Mouse (Mus musculus) naive thymus-derived CD4-positive, alpha-beta T cell, adult 5 months (primary cell): ENCODE measurements around the gene Lonrf3. TPM values are rescaled to one million over a fixed set of nuclear protein-coding genes. Genes with fewer than 3 reads are reported as not detected.

ENCODE experiments used
- polyA plus RNA-seq: library from polyadenylated mRNA; unstranded; fragments of 100-300 nt; shearing (Covaris generic); gene quantifications from one replicate; pipeline ENCODE4 v1.2.1, GENCODE M21; 2017

Gene Lonrf3
- 0.31 TPM for polyA plus RNA-seq

GRCm38 (mm10) chrX:36328271-36329039 is at the start of gene Lonrf3:
Gene Lonrf3 (plus strand): TSS chrX:36328353.

DNA sequence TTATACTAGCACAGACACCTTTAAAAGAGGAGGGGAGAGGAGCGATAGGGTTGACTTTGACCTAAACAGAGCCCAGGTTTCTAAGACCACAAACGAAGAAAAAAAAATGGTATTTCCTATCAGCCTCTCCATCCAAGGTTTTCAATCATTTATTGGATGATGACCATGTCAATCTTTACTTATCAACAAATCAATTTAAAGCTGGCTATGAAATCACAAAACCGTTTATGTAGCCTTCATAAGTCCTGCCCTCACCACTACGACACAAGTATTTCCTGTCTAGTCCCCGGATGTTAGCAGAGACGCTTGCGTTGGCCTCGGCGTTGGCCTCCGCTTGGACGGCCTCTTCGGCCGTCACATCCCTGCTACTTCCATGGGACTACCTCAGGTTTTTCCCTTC is 72.8 kb downstream of the Lonrf3 start, which contains the start of gene Gm6268:
Gene Gm6268, plus strand, starts transcription at position 301 of the 400 bp plus-strand sequence.

Other genes with a start within 250 kb of the Lonrf3 start
- gene Il13ra1, start 216.2 kb upstream of the Lonrf3 start, polyA plus RNA-seq = 0.15 TPM
- 2.2 TPM for gene Zcchc12, start 132.4 kb upstream of the Lonrf3 start, polyA plus RNA-seq
- not detected for gene Gm6268, start 72.9 kb downstream of the Lonrf3 start, polyA plus RNA-seq
- not detected for gene Gm14569, start 163.5 kb downstream of the Lonrf3 start, polyA plus RNA-seq